Mouse (Mus musculus): ENCODE data around the gene Gm17482.

DNA sequence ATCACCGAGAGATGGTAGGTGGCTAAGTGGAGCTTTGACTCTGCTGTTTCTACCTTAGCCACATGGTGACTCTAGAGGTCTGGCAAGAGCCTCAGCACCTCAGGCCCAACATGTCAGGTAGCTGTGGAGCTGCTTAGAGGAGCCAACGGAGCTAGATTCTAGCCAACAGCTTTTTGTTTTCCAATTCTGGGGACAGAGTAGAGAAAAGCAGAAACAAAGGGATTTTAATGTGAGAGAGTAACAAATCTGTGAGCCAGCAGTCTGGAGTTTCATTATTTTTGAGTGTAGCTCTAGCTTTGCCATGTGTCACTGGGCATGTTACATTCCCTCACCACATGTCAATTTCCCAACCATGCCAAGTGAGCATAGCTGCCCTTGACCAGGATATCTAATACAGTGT is 17.1 kb downstream of the Gm17482 start:
- TF ChIP-seq CTCF (IDR thresholded peaks at IDR 0.05; ENCODE audit: extremely low read depth, insufficient read depth, low read length) = no peak
- TF ChIP-seq POLR2A (IDR thresholded peaks at IDR 0.05; ENCODE audit: extremely low read depth, insufficient read depth, low read length) = no peak

All from cortical plate, adult 2 months (tissue).